Mouse (Mus musculus): ENCODE measurements around the gene Dnah9. TPM values are rescaled to one million over a fixed set of nuclear protein-coding genes. Genes with fewer than 3 reads are reported as not detected.

Dnah9 gene
- polyA plus RNA-seq, 1 experiment from 2014 or later = 0.13 TPM

GRCm38 (mm10) chr11:66072921-66073320, 95.4 kb downstream of the Dnah9 start:
- 70% methylated on average over 5 of the region's 5 CpGs for WGBS
- H3K27me3 ChIP-seq = no peaks in the 10 kb centered on the region
- ATAC-seq (ENCODE audit: insufficient number of reproducible peaks, low FRiP score, low TSS enrichment, low read depth) = no peak

GRCm38 (mm10) chr11:66058956-66059355, 109.4 kb downstream of the Dnah9 start:
- Histone ChIP-seq H3K4me1 (no peaks in the 10 kb centered on the region), H3K27me3 (no peaks in the 10 kb centered on the region), H3K9me3 (no peaks in the 10 kb centered on the region), H3K27ac (no peak overlapping the region), H3K36me3 (no peaks in the 10 kb centered on the region), H3K4me2 (no peak overlapping the region), H3K4me3 (no peak overlapping the region), H3K9ac (no peak overlapping the region)
- 73% methylated on average over 3 of the region's 3 CpGs for WGBS
- no peak for ATAC-seq (ENCODE audit: insufficient number of reproducible peaks, low FRiP score, low TSS enrichment, low read depth)

More at GRCm38 (mm10) chr11:66072921-66073320, 95.4 kb downstream of the Dnah9 start:
- H3K27ac ChIP-seq = no peak overlapping the region
- H3K4me3 ChIP-seq = no peak overlapping the region
- no peaks in the 10 kb centered on the region for H3K9me3 ChIP-seq
- no peaks in the 10 kb centered on the region for H3K36me3 ChIP-seq
- H3K9ac ChIP-seq = no peak overlapping the region
- H3K4me1 ChIP-seq = no peaks in the 10 kb centered on the region
- H3K4me2 ChIP-seq = no peak overlapping the region

- Histone ChIP-seq H3K9ac (no peak overlapping the region), H3K9me3 (no peaks in the 10 kb centered on the region), H3K27ac (no peak overlapping the region), H3K4me3 (no peak overlapping the region), H3K4me1 (peaks cover 11% of the 10 kb centered on the region), H3K36me3 (no peaks in the 10 kb centered on the region), H3K27me3 (peaks cover 4% of the 10 kb centered on the region; the same call in 1 of the 2 replicates), H3K4me2 (no peak overlapping the region)
- 78% methylated on average over 3 of the region's 3 CpGs for WGBS
- ATAC-seq (ENCODE audit: insufficient number of reproducible peaks, low FRiP score, low TSS enrichment, low read depth) = no peak
These were observed 117.1 kb downstream of the Dnah9 start for GRCm38 (mm10) chr11:66051294-66051693.

GRCm38 (mm10) chr11:66049146-66049545, 119.2 kb downstream of the Dnah9 start:
- no peak for ATAC-seq (ENCODE audit: insufficient number of reproducible peaks, low FRiP score, low TSS enrichment, low read depth)
- H3K4me3 ChIP-seq = no peak overlapping the region
- no peaks in the 10 kb centered on the region for H3K36me3 ChIP-seq
- no peak overlapping the region for H3K27ac ChIP-seq
- no peak overlapping the region for H3K9ac ChIP-seq
- H3K4me1 ChIP-seq = peaks cover 20% of the 10 kb centered on the region
- WGBS = 80% methylated on average over 4 of the region's 4 CpGs
- no peaks in the 10 kb centered on the region for H3K9me3 ChIP-seq
- H3K27me3 ChIP-seq = peaks cover 8% of the 10 kb centered on the region; the same call in 1 of the 2 replicates
- no peak overlapping the region for H3K4me2 ChIP-seq

- Histone ChIP-seq H3K4me2 (no peak overlapping the region), H3K9me3 (no peaks in the 10 kb centered on the region), H3K4me3 (no peak overlapping the region), H3K27ac (no peak overlapping the region), H3K4me1 (peaks cover 25% of the 10 kb centered on the region), H3K36me3 (no peaks in the 10 kb centered on the region), H3K9ac (no peak overlapping the region), H3K27me3 (peaks cover 8% of the 10 kb centered on the region; the same call in 1 of the 2 replicates)
- ATAC-seq (ENCODE audit: insufficient number of reproducible peaks, low FRiP score, low TSS enrichment, low read depth) = peak; percentile 55
- 28% methylated on average over 4 of the region's 4 CpGs for WGBS
These were observed 121.7 kb downstream of the Dnah9 start for GRCm38 (mm10) chr11:66046594-66047193.

- Histone ChIP-seq H3K27me3 (peaks cover 4% of the 10 kb centered on the region; the same call in 1 of the 2 replicates), H3K4me3 (no peak overlapping the region), H3K4me1 (peaks cover 25% of the 10 kb centered on the region), H3K27ac (0 out of 2 replicates have a peak overlapping the region, but pooled peaks have one; percentile 7), H3K4me2 (no peak overlapping the region), H3K9me3 (no peaks in the 10 kb centered on the region), H3K9ac (no peak overlapping the region), H3K36me3 (no peaks in the 10 kb centered on the region)
- WGBS = 8% methylated on average over 6 of the region's 6 CpGs
- ATAC-seq (ENCODE audit: insufficient number of reproducible peaks, low FRiP score, low TSS enrichment, low read depth) = no peak
These were observed 124.7 kb downstream of the Dnah9 start for GRCm38 (mm10) chr11:66043635-66044034.

GRCm38 (mm10) chr11:66042531-66042930, 125.8 kb downstream of the Dnah9 start:
- no peak for ATAC-seq (ENCODE audit: insufficient number of reproducible peaks, low FRiP score, low TSS enrichment, low read depth)

GRCm38 (mm10) chr11:66025728-66026127, 142.6 kb downstream of the Dnah9 start:
- H3K4me1 ChIP-seq = no peaks in the 10 kb centered on the region
- no peaks in the 10 kb centered on the region for H3K9me3 ChIP-seq
- H3K4me2 ChIP-seq = no peak overlapping the region
- H3K36me3 ChIP-seq = no peaks in the 10 kb centered on the region
- 76% methylated on average over 1 of the region's 1 CpGs for WGBS
- H3K27ac ChIP-seq = no peak overlapping the region
- H3K27me3 ChIP-seq = no peaks in the 10 kb centered on the region
- H3K4me3 ChIP-seq = no peak overlapping the region
- ATAC-seq (ENCODE audit: insufficient number of reproducible peaks, low FRiP score, low TSS enrichment, low read depth) = no peak
- H3K9ac ChIP-seq = no peak overlapping the region

More at GRCm38 (mm10) chr11:66042531-66042930, 125.8 kb downstream of the Dnah9 start:
- no peak overlapping the region for H3K27ac ChIP-seq
- no peaks in the 10 kb centered on the region for H3K9me3 ChIP-seq
- WGBS = 73% methylated on average over 2 of the region's 2 CpGs
- H3K4me3 ChIP-seq = no peak overlapping the region
- H3K4me1 ChIP-seq = peaks cover 25% of the 10 kb centered on the region
- H3K9ac ChIP-seq = no peak overlapping the region
- no peak overlapping the region for H3K4me2 ChIP-seq
- peaks cover 4% of the 10 kb centered on the region; the same call in 1 of the 2 replicates for H3K27me3 ChIP-seq
- no peaks in the 10 kb centered on the region for H3K36me3 ChIP-seq

- no peak for ATAC-seq (ENCODE audit: insufficient number of reproducible peaks, low FRiP score, low TSS enrichment, low read depth)
- WGBS = 61% methylated on average over 3 of the region's 3 CpGs
- no peak overlapping the region for H3K4me3 ChIP-seq
- no peaks in the 10 kb centered on the region for H3K9me3 ChIP-seq
- no peak overlapping the region for H3K9ac ChIP-seq
- no peaks in the 10 kb centered on the region for H3K36me3 ChIP-seq
- no peak overlapping the region for H3K27ac ChIP-seq
- H3K27me3 ChIP-seq = no peaks in the 10 kb centered on the region
- no peak overlapping the region for H3K4me2 ChIP-seq
- no peaks in the 10 kb centered on the region for H3K4me1 ChIP-seq
These were observed 192.5 kb downstream of the Dnah9 start for GRCm38 (mm10) chr11:65975871-65976270.

- no peak overlapping the region for H3K9ac ChIP-seq
- no peaks in the 10 kb centered on the region for H3K4me1 ChIP-seq
- no peak overlapping the region for H3K4me3 ChIP-seq
- no peak for ATAC-seq (ENCODE audit: insufficient number of reproducible peaks, low FRiP score, low TSS enrichment, low read depth)
- no peak overlapping the region for H3K4me2 ChIP-seq
- H3K27ac ChIP-seq = no peak overlapping the region
- WGBS = 76% methylated on average over 2 of the region's 2 CpGs
- H3K27me3 ChIP-seq = no peaks in the 10 kb centered on the region
- H3K36me3 ChIP-seq = no peaks in the 10 kb centered on the region
- H3K9me3 ChIP-seq = no peaks in the 10 kb centered on the region
These were observed 237.6 kb downstream of the Dnah9 start for GRCm38 (mm10) chr11:65930796-65931195.

GRCm38 (mm10) chr11:65930359-65930758, 238.0 kb downstream of the Dnah9 start:
- no peaks in the 10 kb centered on the region for H3K36me3 ChIP-seq
- H3K9me3 ChIP-seq = no peaks in the 10 kb centered on the region
- H3K4me3 ChIP-seq = no peak overlapping the region
- H3K27me3 ChIP-seq = no peaks in the 10 kb centered on the region
- no peaks in the 10 kb centered on the region for H3K4me1 ChIP-seq
- ATAC-seq (ENCODE audit: insufficient number of reproducible peaks, low FRiP score, low TSS enrichment, low read depth) = no peak
- H3K27ac ChIP-seq = no peak overlapping the region
- no peak overlapping the region for H3K4me2 ChIP-seq
- no peak overlapping the region for H3K9ac ChIP-seq
- 66% methylated on average over 4 of the region's 4 CpGs for WGBS

- H3K4me3 ChIP-seq = no peak overlapping the region
- no peak for ATAC-seq (ENCODE audit: insufficient number of reproducible peaks, low FRiP score, low TSS enrichment, low read depth)
- no peak overlapping the region for H3K4me2 ChIP-seq
- no peak overlapping the region for H3K27ac ChIP-seq
- no peaks in the 10 kb centered on the region for H3K4me1 ChIP-seq
- WGBS = 23% methylated on average over 1 of the region's 1 CpGs
- H3K9me3 ChIP-seq = no peaks in the 10 kb centered on the region
- H3K9ac ChIP-seq = no peak overlapping the region
- H3K36me3 ChIP-seq = no peaks in the 10 kb centered on the region
- no peaks in the 10 kb centered on the region for H3K27me3 ChIP-seq
These were observed 240.4 kb downstream of the Dnah9 start for GRCm38 (mm10) chr11:65927962-65928361.

Data from limb, embryonic 15.5 days (tissue).